Mouse (Mus musculus) c-Kit-positive CD71-positive TER-119-positive erythroid progenitor cells, embryonic 14.5 days (primary cell): ENCODE measurements around the gene Rtn2.
A peak's percentile ranks its signal among the peaks of the same experiment; 100 is the strongest.

Experiments used
- DNase-seq: peaks from one replicate; pipeline ENCODE4 v3.0.0-alpha.2; 2013; ENCODE audit warnings: low spot score

Rtn2 gene

DNA sequence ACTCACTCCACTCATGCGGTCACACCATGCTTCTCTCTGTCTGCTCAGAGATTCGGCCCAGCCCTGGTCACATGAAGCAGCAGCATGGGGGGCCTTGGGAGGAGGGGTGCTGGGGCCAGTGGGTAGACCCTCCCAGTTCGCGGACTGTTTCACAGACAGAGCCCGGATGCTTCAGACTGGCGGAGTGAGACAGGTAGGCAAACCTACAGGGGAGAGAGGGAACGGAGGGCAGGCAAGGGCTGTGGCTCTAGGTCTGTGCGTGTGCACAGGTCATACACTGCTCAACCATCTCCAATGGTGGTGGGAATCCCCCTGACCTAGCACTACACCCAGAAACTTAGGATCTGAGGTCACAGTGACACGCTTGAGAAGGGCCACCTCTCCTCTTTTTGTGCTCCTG lies 37.0 kb downstream of the Rtn2 start:
- no peak for DNase-seq

DNA sequence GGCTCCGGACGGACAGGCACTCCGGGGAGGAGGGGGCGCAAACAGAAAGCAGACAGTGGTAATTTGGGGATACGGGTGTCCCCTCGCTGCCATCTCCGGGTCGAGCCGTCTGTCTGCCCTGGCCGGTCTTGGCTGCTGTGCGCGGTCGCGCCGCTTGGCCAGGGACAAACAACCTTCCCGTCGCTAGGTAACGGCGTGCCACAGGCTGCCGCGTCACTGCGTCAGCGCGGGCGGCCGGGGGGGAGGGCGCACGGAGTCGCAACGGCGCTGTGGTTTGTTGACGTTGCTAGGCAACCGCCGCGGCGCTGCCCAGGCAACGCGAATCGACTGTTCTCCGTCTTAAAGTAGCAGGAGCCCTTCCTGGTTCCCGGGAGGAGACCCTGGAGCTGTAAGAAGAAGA lies 37.5 kb downstream of the Rtn2 start:
- DNase-seq, result peak; percentile 87

DNA sequence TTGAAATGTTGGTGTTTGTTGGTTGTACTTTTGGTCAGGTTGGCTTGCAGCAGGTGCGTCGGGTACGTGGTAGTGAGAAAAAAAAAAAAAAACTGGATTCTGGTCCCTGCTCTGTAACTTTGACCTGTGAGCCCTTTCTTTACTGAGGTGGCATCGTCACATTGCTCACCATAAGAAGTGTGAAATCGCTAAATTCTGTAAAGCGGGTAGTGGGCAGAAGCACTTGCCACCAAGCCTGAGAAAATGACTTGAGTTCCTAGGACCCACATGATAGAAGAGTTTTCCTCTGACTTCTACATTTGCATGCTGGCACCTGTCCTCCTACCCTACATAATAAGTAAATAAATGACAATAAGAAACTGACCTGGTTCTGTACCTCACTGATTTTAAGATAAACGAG lies 38.2 kb downstream of the Rtn2 start:
- DNase-seq, result no peak

DNA sequence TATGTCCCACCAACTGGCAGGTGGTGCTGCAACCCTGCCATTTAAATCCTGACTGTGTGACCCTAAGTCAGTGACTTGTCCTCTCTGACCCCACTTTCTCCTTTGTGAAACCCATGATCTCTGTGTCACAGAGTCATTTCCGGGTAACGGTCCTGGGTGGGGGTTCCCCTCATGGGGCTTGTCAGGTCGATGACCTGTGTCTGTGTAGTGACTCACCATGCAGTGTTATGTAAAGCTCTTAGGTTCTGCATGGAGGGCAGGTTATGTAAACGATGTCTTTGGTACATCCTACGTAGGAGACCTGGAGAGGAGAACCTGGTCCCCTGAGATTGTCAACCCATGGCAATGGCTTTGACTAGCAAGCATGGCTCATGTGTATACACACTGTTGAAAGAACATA lies 39.0 kb downstream of the Rtn2 start:
- DNase-seq, result no peak

DNA sequence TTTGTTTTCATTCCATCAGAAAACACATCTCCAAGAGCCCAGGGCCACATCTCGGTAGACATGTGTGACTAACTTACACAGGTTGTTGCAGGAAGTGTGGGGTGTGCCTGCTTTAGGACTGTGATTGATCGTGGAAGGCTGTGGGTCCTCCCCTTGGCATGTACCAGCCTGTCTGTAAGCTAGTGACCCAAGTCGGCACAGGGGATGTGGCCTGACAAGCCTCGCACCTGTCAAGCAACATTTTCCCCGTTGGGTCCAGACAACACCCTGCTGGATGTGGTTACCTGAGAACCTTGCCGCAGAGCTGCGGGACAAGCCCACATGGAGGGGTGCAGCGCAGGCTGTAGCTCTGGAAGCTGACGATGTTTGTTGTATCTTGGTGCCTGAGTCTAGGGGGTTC lies 40.1 kb downstream of the Rtn2 start:
- no peak for DNase-seq

DNA sequence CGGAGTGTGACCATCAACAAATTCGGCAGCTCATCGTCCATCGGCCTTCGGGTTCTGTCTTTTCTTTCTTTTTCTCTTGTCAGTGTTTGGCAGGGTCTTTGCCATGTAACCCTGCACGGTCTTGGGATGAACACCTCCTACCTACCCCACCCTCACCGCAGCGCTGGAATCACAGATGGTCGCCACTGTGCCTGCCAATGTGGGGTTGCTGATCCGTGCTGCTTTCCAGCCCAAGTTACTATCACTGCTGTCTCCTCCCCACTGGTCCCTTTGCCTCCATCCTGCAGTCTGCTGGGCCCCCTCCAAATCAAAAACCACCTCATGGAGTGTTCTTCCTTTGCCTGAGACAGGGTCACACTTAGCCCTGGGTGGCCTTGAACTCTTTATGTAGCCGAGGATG lies 41.8 kb downstream of the Rtn2 start:
- DNase-seq, result no peak

DNA sequence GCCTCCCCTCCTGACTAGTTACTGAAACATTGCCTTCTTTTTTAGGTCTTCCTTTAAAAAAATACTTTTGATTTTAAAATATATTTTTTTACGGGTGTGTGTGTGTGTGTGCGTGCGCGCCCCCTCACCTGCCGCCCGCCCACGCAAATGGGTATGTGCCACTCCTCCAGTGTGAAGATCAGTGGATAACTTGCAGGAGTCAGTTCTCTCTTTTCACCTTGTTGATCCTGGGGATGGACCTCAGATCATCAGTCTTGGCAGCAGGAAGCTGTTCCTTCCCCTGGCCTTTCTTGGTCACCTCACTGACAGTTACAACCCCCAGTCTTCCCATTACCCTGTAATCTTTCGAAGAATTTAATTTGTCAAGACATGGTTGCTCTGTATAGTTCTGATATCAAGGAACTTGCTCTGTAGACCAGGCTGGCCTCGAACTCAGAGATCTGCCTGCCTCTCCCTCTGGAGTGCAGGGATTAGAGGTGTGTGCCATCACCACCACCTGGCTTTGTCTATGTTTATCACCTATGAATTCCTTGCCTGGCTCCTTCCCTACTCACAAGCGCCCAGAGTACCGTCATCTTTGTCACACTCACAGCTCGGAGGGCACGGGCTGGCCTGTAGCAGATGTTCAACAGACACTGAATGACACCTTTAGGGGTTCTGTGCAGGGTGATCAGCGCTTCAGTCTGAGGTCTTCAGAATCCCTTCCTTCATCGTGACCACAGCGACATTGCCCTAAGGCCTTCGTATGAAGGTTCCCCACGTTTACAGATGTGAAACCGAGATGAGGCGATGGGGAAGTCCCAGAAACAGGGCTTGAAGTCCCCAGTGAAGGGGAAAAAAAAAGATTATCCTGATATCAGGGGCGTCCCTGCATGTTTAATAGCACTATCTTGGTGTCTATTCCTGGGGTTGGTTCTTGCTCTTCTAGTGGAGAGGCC lies 43.1 kb downstream of the Rtn2 start:
- no peak for DNase-seq

DNA sequence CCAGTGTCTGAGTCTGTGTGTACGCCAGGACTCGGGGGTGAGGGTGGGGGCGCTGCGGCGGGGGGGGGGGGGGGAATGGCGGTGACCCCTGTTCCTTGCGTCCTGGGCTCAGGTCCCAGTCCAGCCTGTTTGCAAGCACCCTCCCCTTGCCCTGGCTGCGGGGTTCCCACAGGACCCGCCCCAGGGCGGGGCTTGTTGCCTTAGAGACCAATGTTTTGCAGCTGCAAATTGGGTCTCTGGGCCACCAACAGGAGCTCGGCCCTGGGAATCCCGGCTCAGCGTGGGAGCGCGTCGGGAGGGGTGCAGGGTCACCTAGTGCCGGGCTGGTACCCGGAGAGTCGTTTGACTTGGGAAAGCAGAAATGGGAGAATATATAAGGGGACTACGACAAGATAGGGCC lies 43.9 kb downstream of the Rtn2 start:
- DNase-seq, result peak; percentile 78

DNA sequence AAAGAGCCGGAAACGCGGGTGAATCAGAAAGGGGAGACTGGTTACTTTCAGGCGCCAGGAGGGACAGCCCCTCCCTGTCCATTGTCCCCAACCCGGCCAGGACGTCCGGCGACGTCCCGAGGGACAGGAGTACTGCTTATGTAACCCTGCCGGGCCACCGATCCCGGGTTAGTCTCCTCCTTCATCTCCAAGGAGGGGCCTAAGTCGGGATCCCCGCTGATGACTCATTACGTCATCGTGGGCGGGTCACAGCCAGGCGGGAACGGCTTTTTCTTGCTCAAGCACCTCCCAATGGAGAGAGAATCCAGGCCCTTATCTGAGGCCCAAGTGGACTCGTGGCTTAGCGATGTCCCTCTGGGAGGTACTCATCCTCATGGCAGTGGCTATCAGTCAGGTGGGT lies 44.7 kb downstream of the Rtn2 start:
- peak; percentile 90 for DNase-seq

DNA sequence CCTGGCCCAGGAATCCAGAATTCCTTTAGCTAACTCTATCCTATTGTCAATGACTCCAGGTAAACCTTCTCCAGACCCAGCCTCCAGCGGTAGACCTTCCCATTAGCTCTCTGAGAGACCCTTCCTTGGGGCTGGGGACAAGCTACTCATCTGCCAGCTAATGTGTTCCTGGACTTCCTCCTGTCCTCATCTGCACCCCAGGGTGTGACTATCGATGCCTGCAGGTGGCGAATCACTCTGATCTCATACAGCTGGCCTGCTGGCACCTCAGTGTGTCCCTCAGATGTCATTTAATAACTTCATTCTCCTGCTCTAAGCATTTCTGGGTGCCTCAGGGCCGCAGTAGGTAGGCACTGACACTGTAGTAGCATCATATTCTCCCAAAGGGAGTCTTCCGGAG lies 45.4 kb downstream of the Rtn2 start:
- no peak for DNase-seq

DNA sequence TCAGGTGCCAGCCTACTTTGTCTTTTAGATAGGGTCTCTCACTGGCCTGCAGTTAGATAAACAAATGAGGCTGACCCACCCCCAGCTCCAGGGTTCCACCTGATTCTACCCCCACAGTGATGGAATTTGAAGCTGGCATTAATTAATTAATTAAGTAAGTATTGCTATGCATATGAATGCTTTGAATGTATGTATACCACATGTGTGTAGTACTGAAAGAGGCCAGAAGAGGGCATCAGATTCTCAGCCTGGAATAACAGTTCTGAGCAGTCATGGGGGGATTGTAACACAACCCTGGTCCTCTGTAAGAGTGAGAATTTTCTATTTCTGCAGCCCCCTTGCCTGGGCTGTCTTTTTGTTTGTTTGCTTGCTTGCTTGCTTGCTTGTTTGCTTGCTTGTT lies 46.0 kb downstream of the Rtn2 start:
- no peak for DNase-seq

DNA sequence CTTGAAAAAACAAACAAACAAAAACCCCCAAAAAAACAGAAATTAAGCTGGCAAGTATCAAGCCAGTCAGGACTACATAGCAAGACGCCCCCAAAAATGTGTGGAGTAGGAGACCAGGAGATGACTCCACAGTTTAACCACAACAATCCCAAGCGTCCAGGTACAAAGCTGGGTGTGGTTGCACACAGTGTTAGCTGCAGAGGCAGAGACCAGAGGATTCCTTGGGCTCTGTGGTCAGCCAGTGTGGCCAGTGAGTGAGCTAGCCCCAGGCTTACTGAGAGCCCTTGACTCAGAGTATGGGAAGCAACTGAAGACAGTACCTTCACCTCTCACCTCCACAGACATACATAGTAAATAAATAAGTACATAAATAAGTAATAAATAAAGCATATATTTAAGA lies 49.5 kb downstream of the Rtn2 start:
- no peak for DNase-seq

DNA sequence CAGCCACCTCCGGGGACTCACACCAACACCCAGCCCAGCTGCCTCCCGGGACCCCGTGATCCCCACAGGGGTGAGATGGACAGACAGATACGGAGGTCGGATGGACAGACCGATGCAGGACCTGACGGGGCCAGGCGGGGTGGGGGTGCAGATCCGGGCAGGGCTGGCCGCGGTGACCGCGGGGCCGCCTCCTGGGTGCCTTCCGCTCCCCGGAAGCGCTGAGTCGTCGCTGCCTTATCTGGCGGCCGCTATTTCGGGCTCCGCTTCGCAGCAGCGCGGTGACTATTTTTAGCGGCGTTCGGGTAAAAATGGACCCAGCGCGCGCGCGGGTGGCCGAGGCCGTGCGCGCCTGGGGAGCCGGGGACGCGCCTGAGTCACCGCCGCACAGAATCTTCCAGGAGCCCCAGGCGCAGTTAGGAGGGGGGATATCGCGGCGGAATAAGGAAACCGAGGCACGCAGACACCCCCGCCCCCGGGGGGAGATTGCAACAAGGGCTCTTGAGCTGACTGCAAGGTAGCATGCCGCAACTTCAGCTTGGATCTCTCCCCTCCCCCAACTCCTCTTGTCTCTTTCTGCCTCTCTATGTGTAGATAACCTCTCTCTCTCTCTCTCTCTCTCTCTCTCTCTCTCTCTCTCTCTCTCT lies 50.4 kb downstream of the Rtn2 start:
- no peak for DNase-seq

DNA sequence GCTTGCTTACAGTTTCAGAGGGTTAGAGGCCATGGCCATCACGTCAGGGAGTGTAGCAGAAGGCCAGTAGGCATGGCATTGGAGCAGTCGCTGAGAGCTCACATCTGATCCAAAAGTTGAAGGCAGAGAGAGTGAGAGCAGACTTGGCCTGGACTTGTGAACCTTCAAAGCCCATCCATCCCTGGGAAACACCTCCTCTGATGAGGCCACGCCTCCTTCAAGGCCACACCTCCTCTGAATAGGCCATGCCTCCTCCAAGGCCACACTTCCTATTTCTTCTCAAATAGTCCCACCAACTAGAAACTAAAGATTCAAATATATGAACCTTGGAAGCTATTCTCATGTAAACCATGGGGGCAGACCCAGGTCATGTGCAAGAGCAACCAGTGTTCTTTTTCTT lies 53.2 kb downstream of the Rtn2 start:
- DNase-seq, result no peak

DNA sequence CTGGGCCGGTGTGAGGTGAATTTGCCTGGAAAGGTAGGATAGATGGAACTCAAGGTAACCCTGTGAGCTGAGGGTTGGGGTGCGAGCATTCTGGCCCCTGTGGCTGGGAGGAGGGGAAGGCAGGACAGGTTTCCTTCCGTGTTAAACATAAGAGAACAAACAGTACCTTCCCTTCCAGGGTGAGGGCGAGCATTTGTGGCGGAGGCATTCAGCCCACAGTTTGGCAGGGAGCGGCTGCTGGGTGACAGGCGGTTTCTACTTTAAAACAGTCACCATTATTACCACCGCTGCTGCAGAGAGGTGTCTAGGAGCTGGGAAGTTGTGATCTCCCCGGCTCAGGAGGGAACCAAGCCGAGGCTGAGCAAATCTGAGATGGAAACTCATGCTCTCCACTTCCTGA lies 54.7 kb downstream of the Rtn2 start:
- DNase-seq, result no peak

DNA sequence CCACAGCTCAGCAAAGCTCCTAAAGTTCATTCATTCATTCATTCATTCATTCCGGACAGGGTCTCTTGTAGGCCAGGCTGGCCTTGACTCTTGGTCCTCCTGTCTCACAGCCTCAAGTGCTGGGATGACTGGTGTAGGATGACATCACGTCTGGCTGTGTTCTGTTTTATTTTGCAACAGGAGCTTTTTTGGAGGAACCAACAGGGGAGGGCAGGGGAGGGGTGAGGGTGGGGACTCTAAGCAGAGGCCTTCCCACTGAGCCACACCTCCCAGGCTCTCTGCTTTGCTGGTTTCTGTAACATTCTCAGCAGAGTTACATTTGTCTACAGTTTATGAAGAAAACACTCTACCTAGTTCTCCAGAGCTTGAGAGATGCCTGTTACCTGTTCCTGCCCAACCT lies 55.6 kb downstream of the Rtn2 start:
- no peak for DNase-seq

DNA sequence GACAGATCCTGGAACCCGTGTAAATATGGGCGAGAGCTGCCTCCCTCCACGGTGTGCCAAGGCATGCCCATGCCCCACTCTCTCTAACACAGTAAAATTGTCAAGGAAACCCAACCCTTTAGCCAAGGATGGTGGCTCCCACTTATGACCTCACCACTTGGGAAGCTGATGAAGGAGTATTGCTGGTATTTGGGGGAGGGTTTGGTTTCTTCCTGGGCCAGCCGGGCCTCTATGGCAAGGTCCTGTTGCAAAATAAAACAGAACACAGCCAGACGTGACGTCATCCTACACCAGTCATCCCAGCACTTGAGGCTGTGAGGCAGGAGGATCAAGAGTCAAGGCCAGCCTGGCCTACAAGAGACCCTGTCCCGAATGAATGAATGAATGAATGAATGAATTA lies 56.2 kb downstream of the Rtn2 start:
- DNase-seq, result no peak

DNA sequence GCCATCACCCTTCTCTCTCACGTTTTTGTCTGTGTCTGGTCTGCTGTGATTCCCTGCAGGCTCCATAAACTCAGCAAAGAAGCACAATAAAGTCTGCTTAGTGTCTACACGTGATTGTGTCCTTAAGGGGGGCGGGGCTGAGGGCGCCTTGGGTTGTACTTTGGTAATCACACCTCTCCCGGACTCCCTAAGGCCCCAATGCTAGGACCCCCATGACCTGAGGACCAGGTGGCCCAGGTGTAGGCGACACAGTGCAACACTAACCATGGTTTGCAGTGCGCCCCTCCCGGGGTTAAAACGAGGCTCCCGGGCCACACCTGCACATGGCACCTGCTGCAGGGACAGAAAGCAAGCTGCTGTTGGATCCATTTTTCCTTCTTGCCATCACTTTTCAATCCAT lies 58.8 kb downstream of the Rtn2 start:
- no peak for DNase-seq

DNA sequence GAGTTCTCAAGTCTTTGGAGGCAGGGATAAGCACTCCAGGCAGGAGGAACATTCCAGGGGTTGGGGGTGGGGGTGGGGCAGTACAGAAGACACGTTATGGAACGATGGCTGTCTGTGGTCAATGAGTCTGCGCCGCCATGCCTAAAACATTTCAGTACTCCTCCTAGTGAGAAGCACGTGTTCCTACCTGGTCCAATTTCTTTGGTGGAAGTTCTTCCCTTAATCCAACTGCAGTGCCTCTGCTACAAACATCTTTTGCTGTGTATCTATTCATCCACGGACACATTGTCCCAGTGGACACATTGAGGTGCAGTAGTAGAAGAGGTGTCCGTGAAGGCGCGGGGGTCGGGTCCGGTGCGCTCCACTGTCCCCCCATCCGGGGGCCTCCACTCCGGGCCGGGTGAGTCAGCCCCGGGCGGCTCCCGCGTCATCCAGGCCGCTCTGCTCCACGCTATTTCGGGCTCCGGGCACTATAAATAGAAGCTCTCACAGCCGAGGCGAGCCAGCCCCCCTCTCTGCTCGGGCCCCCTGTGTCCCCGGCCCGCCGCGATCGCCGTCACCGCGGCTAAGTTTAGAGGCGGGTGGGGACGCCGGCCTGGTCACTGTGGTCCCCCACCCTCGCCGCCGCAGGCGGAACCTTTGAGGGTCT lies 59.5 kb downstream of the Rtn2 start:
- DNase-seq, result no peak

DNA sequence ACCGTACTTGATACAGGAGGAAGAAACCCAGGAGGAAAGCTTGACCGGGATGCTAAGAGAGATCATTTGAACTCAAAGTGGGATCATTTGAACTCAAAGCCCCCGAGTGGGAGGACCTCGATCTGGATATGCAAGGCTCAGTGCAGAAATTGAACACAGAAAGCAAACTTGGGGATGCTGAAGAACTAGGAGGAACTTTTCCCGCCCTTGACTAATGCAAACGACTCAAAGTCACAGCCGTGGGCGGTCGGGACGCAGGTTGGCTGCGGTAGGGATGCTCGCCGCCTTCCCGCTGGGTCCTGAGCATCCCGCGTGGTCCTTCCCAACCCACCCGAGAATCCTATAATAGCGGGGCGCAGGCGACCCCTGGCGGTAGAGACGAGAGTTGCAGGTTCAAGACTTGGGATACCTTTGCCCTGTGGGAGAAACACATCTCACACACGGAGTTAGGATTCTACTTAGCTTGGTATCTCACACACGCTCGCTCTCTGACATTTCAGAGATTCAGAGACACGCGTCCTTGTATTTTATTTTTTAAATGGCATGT lies 60.1 kb downstream of the Rtn2 start:
- DNase-seq, result peak; percentile 70

DNA sequence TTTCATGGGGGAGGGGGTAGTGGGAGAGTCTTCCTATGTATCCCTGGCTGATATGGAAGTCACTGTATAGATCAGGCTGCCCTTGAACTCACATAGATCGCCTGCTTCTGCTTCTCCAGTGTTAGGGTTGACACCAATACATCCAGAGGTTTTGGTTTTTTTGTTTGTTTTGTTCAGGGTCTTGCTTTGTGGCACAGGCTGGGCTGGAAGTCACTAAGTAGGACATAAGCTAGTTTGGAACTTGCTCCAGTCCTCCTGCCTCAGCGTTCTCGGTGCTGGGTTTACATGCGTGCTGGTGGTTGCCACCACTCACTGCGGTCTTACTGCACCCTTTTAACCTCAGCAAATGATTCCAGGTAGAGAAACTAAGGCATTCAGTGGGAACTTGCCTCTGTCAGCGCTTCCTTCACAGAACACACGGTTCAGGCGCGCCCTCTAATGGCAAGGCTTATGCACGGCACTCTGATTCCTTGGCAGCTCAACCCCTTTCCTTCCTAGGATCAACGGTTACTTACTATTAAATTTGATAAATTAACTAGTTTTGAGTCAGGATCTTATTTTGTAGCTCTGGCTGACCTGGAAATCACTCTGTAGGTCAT lies 60.9 kb downstream of the Rtn2 start:
- DNase-seq, result peak; percentile 85

DNA sequence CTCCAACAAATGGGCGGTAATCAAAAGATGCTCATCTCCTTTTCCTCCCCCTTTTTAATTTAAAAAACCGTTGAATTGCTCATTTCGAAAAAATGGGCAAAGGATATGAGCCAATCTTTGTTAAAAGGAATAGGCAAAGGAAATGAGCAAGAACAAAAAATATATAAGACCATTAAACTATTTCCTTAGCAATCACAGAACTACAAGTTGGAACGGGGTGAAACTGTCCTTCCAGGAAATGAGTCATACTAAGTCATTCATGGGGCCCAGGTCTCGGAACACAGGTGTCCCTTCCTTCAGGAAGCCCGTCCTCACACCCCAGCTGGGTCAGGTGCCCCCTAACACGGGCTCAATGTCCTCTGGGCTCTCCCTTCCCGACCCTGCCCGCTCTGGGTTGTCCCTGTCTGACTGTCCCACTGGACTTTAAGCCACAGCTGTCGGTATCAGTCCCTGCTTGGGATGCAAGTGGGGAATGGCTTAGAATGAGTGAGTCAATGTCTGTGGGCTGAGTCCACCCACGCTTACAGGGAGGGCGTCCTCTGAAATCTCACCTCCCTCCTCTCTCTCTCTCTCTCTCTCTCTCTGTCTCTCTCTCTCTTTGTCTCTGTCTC lies 61.9 kb downstream of the Rtn2 start, which contains the start of gene Ercc1:
Gene Ercc1 (plus strand): TSS at position 542 of the 611 bp plus-strand sequence.
- DNase-seq, result no peak
